Mouse (Mus musculus): ENCODE data around the gene Flt3l. TPM values are rescaled to one million over a fixed set of nuclear protein-coding genes. Genes with fewer than 3 reads are reported as not detected.

Gene Flt3l
- polyA plus RNA-seq (2015; fragmentation: Nextera tagmentation; extraction: Ambion mirVana) = 3.4 and 3.7 TPM in 2 replicates

DNA sequence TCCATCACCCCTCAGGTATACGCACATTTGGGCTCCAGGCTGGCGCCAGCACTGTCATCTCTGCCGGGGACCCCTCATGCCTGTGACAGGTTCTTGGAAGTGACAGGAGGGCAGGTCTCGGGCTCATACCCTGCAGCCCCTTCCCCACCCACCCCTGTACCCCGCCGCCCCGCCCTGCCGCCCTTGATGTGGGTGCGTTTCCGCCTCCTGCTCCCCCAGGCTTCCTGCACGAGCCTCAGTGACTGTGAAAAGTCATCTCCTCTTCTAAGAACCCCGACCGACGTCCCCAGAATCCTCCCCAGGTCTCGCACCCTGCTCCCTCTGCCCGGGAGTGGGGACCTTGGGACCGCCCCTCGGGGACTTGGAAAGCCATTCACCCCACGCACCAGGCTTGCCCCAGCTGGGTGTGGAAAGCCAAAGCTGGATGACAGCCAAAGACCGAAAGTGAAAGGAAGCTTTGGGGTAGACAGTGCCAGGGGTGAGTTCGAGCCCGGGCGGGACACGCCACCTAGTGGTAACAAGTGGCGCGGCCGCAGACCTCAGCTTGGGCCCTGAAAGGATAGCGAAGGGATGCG is at the start of gene Flt3l, which contains the start of gene Gm45713:
Gene Flt3l (minus strand): TSS at position 440 of the 575 bp plus-strand sequence.
Gene Gm45713 (minus strand): TSS at position 239 of the 575 bp plus-strand sequence.
- H3K4me2 ChIP-seq = peak within 1 kb of the TSS; percentile 95
- H3K4me3 ChIP-seq (replicated peaks) = peak within 1 kb of the TSS; percentile 77
- peak; percentile 72 for ATAC-seq (ENCODE audit: insufficient read depth)
- H3K27ac ChIP-seq (replicated peaks) = peak within 1 kb of the TSS; percentile 79
- WGBS (ENCODE audit: insufficient replicate concordance) = under 1% methylated on average over 29 of the region's 29 CpGs
- peaks cover 6% of the 10 kb centered on the region for H3K36me3 ChIP-seq (replicated peaks)
- no peaks in the 10 kb centered on the region for H3K27me3 ChIP-seq
- H3K9ac ChIP-seq = peak within 1 kb of the TSS; percentile 76
- H3K9me3 ChIP-seq (replicated peaks) = no peaks in the 10 kb centered on the region
- peaks cover 56% of the 10 kb centered on the region for H3K4me1 ChIP-seq (replicated peaks)

- H3K4me1 ChIP-seq (replicated peaks) = peaks cover 16% of the 10 kb centered on the region
- WGBS (ENCODE audit: insufficient replicate concordance) = 58% methylated on average over 7 of the region's 7 CpGs
- H3K4me2 ChIP-seq = no peak overlapping the region
- no peaks in the 10 kb centered on the region for H3K9me3 ChIP-seq (replicated peaks)
- H3K9ac ChIP-seq = no peak overlapping the region
- no peak overlapping the region for H3K4me3 ChIP-seq (replicated peaks)
- ATAC-seq (ENCODE audit: insufficient read depth) = no peak
- H3K27me3 ChIP-seq = peaks cover 100% of the 10 kb centered on the region
- H3K27ac ChIP-seq (replicated peaks) = no peak overlapping the region
- H3K36me3 ChIP-seq (replicated peaks) = no peaks in the 10 kb centered on the region
These were observed 49.7 kb upstream of the Flt3l start for GRCm38 (mm10) chr7:45185921-45186320.

DNA sequence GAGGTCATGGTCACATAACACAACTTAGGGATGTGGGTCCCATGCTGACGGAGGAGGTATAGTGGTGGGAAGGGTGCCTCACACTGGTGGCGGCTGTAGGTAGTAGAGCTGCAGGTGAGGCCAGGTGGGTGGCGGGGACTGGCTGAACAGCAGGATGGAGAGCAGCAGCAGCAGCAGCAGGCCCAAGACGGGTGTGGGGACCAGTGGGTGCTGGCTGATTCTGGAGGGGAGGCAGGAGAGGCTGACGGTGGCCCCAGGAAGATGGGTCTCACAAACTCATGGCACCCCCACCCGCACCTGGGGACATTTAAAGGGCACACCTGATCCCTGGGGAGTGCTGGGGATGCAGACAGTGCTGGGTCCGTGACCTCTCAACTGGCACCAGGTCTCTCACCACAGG is 47.4 kb upstream of the Flt3l start:
- Histone ChIP-seq H3K9me3 (replicated peaks) (no peaks in the 10 kb centered on the region), H3K27me3 (peaks cover 100% of the 10 kb centered on the region), H3K27ac (replicated peaks) (no peak overlapping the region), H3K36me3 (replicated peaks) (no peaks in the 10 kb centered on the region), H3K9ac (no peak overlapping the region), H3K4me2 (no peak overlapping the region), H3K4me1 (replicated peaks) (peaks cover 16% of the 10 kb centered on the region), H3K4me3 (replicated peaks) (no peak overlapping the region)
- no peak for ATAC-seq (ENCODE audit: insufficient read depth)
- 50% methylated on average over 7 of the region's 7 CpGs for WGBS (ENCODE audit: insufficient replicate concordance)

DNA sequence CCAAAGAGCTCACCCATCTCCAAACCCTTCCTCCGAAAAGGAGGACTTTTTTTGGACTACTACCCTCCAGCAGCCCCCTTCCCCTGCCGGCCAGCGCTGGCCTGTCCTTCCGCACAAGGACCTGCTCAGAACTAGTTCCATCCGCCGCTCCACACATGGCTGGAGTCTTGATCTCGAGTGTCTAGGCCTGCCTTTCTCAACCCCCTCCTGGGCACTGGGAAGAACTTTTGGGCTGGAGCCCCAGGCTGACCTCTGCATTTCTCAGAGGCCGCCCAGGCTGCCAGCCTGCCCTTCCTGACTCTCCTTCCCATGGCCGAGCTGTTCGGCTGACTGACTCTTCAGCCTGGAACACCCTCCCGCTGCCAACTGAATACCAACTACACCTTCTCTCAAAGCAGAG is 46.4 kb upstream of the Flt3l start:
- Histone ChIP-seq H3K27ac (replicated peaks) (no peak overlapping the region), H3K4me1 (replicated peaks) (peaks cover 16% of the 10 kb centered on the region), H3K9me3 (replicated peaks) (no peaks in the 10 kb centered on the region), H3K4me2 (peak overlapping the region; percentile 73), H3K4me3 (replicated peaks) (peak overlapping the region; percentile 48), H3K27me3 (peaks cover 100% of the 10 kb centered on the region), H3K36me3 (replicated peaks) (no peaks in the 10 kb centered on the region), H3K9ac (no peak overlapping the region)
- 14% methylated on average over 11 of the region's 11 CpGs for WGBS (ENCODE audit: insufficient replicate concordance)
- ATAC-seq (ENCODE audit: insufficient read depth) = no peak

DNA sequence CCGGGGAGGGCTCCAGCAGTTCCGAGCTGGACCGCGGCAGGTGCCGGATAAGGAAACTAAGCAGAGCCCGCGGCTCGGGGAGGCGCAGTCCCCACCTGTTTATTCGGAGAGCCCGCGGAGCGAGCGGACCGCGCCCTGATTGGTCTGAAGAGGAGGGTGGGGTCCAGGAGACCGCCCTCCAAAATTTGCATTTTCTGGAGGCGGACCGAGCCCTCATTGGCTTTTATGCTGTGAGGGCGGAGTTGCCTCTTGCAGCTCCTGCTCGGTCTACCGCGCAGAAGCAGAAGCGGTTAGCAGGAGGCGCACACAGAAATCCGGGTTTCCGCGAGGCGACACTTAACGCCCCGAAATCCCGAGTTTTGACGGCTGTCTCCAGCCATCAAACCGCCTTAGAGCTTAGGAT is 46.0 kb upstream of the Flt3l start:
- Histone ChIP-seq H3K4me2 (peak overlapping the region; percentile 73), H3K27me3 (peaks cover 100% of the 10 kb centered on the region), H3K36me3 (replicated peaks) (no peaks in the 10 kb centered on the region), H3K9ac (no peak overlapping the region), H3K9me3 (replicated peaks) (no peaks in the 10 kb centered on the region), H3K4me1 (replicated peaks) (peaks cover 16% of the 10 kb centered on the region), H3K27ac (replicated peaks) (no peak overlapping the region), H3K4me3 (replicated peaks) (peak overlapping the region; percentile 48)
- WGBS (ENCODE audit: insufficient replicate concordance) = 2% methylated on average over 34 of the region's 34 CpGs
- peak; percentile 87 for ATAC-seq (ENCODE audit: insufficient read depth)

DNA sequence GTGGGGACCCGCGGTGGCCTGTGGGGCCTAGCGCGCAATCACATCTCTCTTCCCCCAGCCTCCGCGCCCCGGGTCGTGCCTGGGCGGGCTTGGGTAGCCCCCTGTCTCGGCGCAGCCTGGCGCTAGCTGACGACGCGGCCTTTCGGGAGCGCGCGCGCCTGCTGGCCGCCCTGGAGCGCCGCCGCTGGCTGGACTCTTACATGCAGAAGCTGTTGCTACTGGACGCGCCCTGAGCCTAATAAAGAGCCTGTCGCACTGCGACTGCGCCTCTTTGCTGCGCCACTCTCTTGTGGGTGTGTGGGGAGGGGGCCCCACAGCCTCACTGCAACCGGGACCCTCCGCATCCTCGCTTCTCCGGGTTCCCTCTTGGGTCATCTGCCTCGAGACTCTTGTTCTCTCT is 45.3 kb upstream of the Flt3l start:
- Histone ChIP-seq H3K27ac (replicated peaks) (no peak overlapping the region), H3K36me3 (replicated peaks) (no peaks in the 10 kb centered on the region), H3K4me3 (replicated peaks) (peak overlapping the region; percentile 48), H3K4me2 (peak overlapping the region; percentile 73), H3K9ac (no peak overlapping the region), H3K4me1 (replicated peaks) (peaks cover 16% of the 10 kb centered on the region), H3K27me3 (peaks cover 100% of the 10 kb centered on the region), H3K9me3 (replicated peaks) (no peaks in the 10 kb centered on the region)
- ATAC-seq (ENCODE audit: insufficient read depth) = no peak
- 4% methylated on average over 35 of the region's 35 CpGs for WGBS (ENCODE audit: insufficient replicate concordance)

GRCm38 (mm10) chr7:45180896-45181477 is 44.8 kb upstream of the Flt3l start, which contains the start of gene Pth2:
Gene Pth2 (plus strand): TSS chr7:45180995.
- H3K9ac ChIP-seq = no peak within 1 kb of the TSS
- no peaks in the 10 kb centered on the region for H3K36me3 ChIP-seq (replicated peaks)
- no peak within 1 kb of the TSS for H3K27ac ChIP-seq (replicated peaks)
- H3K4me1 ChIP-seq (replicated peaks) = peaks cover 16% of the 10 kb centered on the region
- WGBS (ENCODE audit: insufficient replicate concordance) = 21% methylated on average over 20 of the region's 20 CpGs
- no peaks in the 10 kb centered on the region for H3K9me3 ChIP-seq (replicated peaks)
- peak within 1 kb of the TSS; percentile 48 for H3K4me3 ChIP-seq (replicated peaks)
- peak within 1 kb of the TSS; percentile 73 for H3K4me2 ChIP-seq
- ATAC-seq (ENCODE audit: insufficient read depth) = no peak
- peaks cover 100% of the 10 kb centered on the region for H3K27me3 ChIP-seq

DNA sequence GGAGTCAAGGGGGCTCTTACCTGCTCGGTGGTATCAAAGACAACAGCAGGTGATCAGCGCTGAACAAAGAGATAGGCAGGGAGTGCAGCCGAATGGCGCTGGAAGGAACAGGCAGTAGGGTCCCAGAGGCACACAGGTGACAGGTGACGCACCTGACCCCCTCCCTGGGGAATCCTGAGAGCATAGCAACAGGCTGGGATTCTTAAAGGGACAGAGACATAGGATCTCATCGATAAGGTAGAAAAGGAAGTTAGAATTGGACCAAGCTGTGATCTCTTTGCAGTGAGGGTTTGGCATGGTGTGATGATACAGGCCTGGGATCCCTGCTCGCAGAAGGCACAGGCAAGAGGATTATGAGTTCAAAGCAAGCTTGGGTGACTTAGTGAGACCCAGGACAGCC is 43.2 kb upstream of the Flt3l start, which contains the start of gene Gfy:
Gene Gfy (minus strand): TSS at position 101 of the 400 bp plus-strand sequence.
- H3K4me1 ChIP-seq (replicated peaks) = peaks cover 19% of the 10 kb centered on the region
- no peaks in the 10 kb centered on the region for H3K9me3 ChIP-seq (replicated peaks)
- H3K9ac ChIP-seq = no peak within 1 kb of the TSS
- 16% methylated on average over 7 of the region's 7 CpGs for WGBS (ENCODE audit: insufficient replicate concordance)
- no peaks in the 10 kb centered on the region for H3K36me3 ChIP-seq (replicated peaks)
- no peak within 1 kb of the TSS for H3K4me2 ChIP-seq
- ATAC-seq (ENCODE audit: insufficient read depth) = no peak
- H3K4me3 ChIP-seq (replicated peaks) = no peak within 1 kb of the TSS
- peaks cover 100% of the 10 kb centered on the region for H3K27me3 ChIP-seq
- no peak within 1 kb of the TSS for H3K27ac ChIP-seq (replicated peaks)

GRCm38 (mm10) chr7:45178550-45178949 is 42.3 kb upstream of the Flt3l start:
- no peaks in the 10 kb centered on the region for H3K36me3 ChIP-seq (replicated peaks)
- no peak overlapping the region for H3K4me2 ChIP-seq
- no peak for ATAC-seq (ENCODE audit: insufficient read depth)
- no peak overlapping the region for H3K9ac ChIP-seq
- WGBS (ENCODE audit: insufficient replicate concordance) = 18% methylated on average over 7 of the region's 7 CpGs
- H3K9me3 ChIP-seq (replicated peaks) = no peaks in the 10 kb centered on the region
- no peak overlapping the region for H3K4me3 ChIP-seq (replicated peaks)
- H3K27me3 ChIP-seq = peaks cover 98% of the 10 kb centered on the region
- H3K27ac ChIP-seq (replicated peaks) = no peak overlapping the region
- peaks cover 19% of the 10 kb centered on the region for H3K4me1 ChIP-seq (replicated peaks)

DNA sequence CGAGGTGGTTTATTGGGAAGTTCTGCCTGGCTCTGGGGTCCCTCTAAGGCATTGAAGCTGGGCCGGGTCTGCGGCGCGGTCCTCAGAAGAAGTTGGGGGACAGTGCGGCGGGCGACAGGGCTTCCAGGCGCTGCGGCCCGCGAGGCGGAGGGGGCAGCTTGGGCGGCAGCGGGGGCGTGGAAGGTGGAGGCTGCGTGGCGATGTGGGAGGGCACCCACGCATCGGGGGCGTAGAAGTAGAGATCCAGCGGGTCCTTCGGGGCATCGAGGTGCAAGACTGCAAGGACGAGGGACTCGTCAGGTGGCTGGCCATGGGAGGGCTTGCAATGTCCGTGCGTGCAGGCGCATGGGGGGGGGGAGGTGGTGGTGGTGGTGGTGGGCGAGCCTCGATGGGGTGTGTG is 40.1 kb upstream of the Flt3l start:
- Histone ChIP-seq H3K9me3 (replicated peaks) (no peaks in the 10 kb centered on the region), H3K27me3 (peaks cover 97% of the 10 kb centered on the region), H3K4me3 (replicated peaks) (no peak overlapping the region), H3K9ac (no peak overlapping the region), H3K4me2 (no peak overlapping the region), H3K27ac (replicated peaks) (no peak overlapping the region), H3K4me1 (replicated peaks) (peaks cover 5% of the 10 kb centered on the region), H3K36me3 (replicated peaks) (no peaks in the 10 kb centered on the region)
- no peak for ATAC-seq (ENCODE audit: insufficient read depth)
- 2% methylated on average over 31 of the region's 31 CpGs for WGBS (ENCODE audit: insufficient replicate concordance)

GRCm38 (mm10) chr7:45175929-45176328 is 39.7 kb upstream of the Flt3l start:
- 4% methylated on average over 23 of the region's 23 CpGs for WGBS (ENCODE audit: insufficient replicate concordance)
- no peak overlapping the region for H3K4me2 ChIP-seq
- no peak overlapping the region for H3K4me3 ChIP-seq (replicated peaks)

More at GRCm38 (mm10) chr7:45175929-45176328, 39.7 kb upstream of the Flt3l start:
- Histone ChIP-seq H3K9ac (no peak overlapping the region), H3K27me3 (peaks cover 96% of the 10 kb centered on the region), H3K27ac (replicated peaks) (no peak overlapping the region), H3K9me3 (replicated peaks) (no peaks in the 10 kb centered on the region), H3K4me1 (replicated peaks) (peaks cover 3% of the 10 kb centered on the region; the same call in 1 of the 2 replicates), H3K36me3 (replicated peaks) (no peaks in the 10 kb centered on the region)
- ATAC-seq (ENCODE audit: insufficient read depth) = no peak
